ENCODE assay signal across 17 mouse cellular contexts in genomic region chr7:65454269-65454668, GRCm38 (mm10).
A peak's percentile ranks its signal among the peaks of the same experiment; 100 is the strongest.
DNase-seq lines count a peak whose midpoint lies in the region; ATAC-seq lines count a peak whose summit lies in the region.
"Had no signal": no experiment of that assay in that cellular context is flagged by ENCODE, and none has a peak within 500 bp of the region (broad histone marks: within the 10 kb centered on the region; RNA-seq: fewer than 3 reads in every experiment).

No protein-coding gene starts in this region.

- H3K9me3 ChIP-seq in hindbrain, embryonic 11.5 days (ENCODE audit: control insufficient read depth, low read length) = no peaks in the 10 kb centered on the region
- no peaks in the 10 kb centered on the region for H3K9me3 ChIP-seq in hindbrain, embryonic 14.5 days (ENCODE audit: control insufficient read depth, low read length)
- no peaks in the 10 kb centered on the region for H3K9me3 ChIP-seq in forebrain, embryonic 14.5 days (replicated peaks; ENCODE audit: control insufficient read depth, low read length)
- H3K9me3 ChIP-seq in midbrain, embryonic 14.5 days (ENCODE audit: control insufficient read depth, low read length) = no peaks in the 10 kb centered on the region
- H3K9me3 ChIP-seq: heart, embryonic 13.5 days; liver, embryonic 15.5 days had no signal

- no peaks in the 10 kb centered on the region for H3K36me3 ChIP-seq in hindbrain, embryonic 11.5 days (ENCODE audit: control insufficient read depth, insufficient read depth, low read length)
- H3K36me3 ChIP-seq in hindbrain, embryonic 14.5 days (replicated peaks; ENCODE audit: control insufficient read depth, insufficient read depth) = no peaks in the 10 kb centered on the region
- H3K36me3 ChIP-seq in forebrain, embryonic 14.5 days (ENCODE audit: control insufficient read depth, insufficient read depth, low read length) = no peaks in the 10 kb centered on the region
- no peaks in the 10 kb centered on the region for H3K36me3 ChIP-seq in midbrain, embryonic 14.5 days (ENCODE audit: control insufficient read depth, insufficient read depth, low read length)
- H3K36me3 ChIP-seq: heart, embryonic 13.5 days; liver, embryonic 15.5 days; neural tube, embryonic 13.5 days had no signal

- peak; percentile 77 for ATAC-seq in hindbrain, embryonic 11.5 days (ENCODE audit: low FRiP score)
- ATAC-seq in hindbrain, embryonic 14.5 days (ENCODE audit: low FRiP score) = no peak; the same call in 1 of the 2 replicates
- ATAC-seq in forebrain, embryonic 14.5 days = peak; percentile 58; the same call in 1 of the 2 replicates
- no peak; the same call in 1 of the 2 replicates for ATAC-seq in midbrain, embryonic 14.5 days (ENCODE audit: low FRiP score, low TSS enrichment)
- ATAC-seq: Patski had no signal

- H3K27me3 ChIP-seq in hindbrain, embryonic 11.5 days (ENCODE audit: control insufficient read depth, insufficient read depth, low read length) = no peaks in the 10 kb centered on the region
- H3K27me3 ChIP-seq in hindbrain, embryonic 14.5 days (ENCODE audit: control insufficient read depth, insufficient read depth, low read length) = no peaks in the 10 kb centered on the region
- H3K27me3 ChIP-seq in forebrain, embryonic 14.5 days (replicated peaks; ENCODE audit: control insufficient read depth, insufficient read depth, low read length) = no peaks in the 10 kb centered on the region
- no peaks in the 10 kb centered on the region for H3K27me3 ChIP-seq in midbrain, embryonic 14.5 days (ENCODE audit: control insufficient read depth, insufficient read depth, low read length)
- H3K27me3 ChIP-seq: heart, embryonic 13.5 days; liver, embryonic 15.5 days; neural tube, embryonic 13.5 days; Patski had no signal

- 12% methylated on average over 3 of the region's 3 CpGs for WGBS in hindbrain, embryonic 11.5 days
- 11% methylated on average over 3 of the region's 3 CpGs for WGBS in hindbrain, embryonic 14.5 days
- 21% methylated on average over 3 of the region's 3 CpGs for WGBS in forebrain, embryonic 14.5 days
- 8% methylated on average over 3 of the region's 3 CpGs for WGBS in midbrain, embryonic 14.5 days

- H3K27ac ChIP-seq in hindbrain, embryonic 11.5 days (ENCODE audit: low read depth, low read length) = no peak overlapping the region
- no peak overlapping the region for H3K27ac ChIP-seq in hindbrain, embryonic 14.5 days
- no peak overlapping the region for H3K27ac ChIP-seq in forebrain, embryonic 14.5 days (ENCODE audit: low read depth, low read length)
- H3K27ac ChIP-seq in midbrain, embryonic 14.5 days (replicated peaks; ENCODE audit: low read depth, low read length) = no peak overlapping the region
- H3K27ac ChIP-seq: heart, embryonic 13.5 days; liver, embryonic 15.5 days; macrophage; neural tube, embryonic 13.5 days had no signal

- no peaks in the 10 kb centered on the region; the same call in 1 of the 2 replicates for H3K4me1 ChIP-seq in hindbrain, embryonic 11.5 days (replicated peaks; ENCODE audit: control insufficient read depth, insufficient read depth, low read length)
- 0 out of 2 replicates have a peak, but pooled peaks cover 3% of the 10 kb centered on the region for H3K4me1 ChIP-seq in hindbrain, embryonic 14.5 days (replicated peaks; ENCODE audit: control insufficient read depth, insufficient read depth, low read length)
- H3K4me1 ChIP-seq in forebrain, embryonic 14.5 days (ENCODE audit: control insufficient read depth, insufficient read depth, low read length) = peaks cover 11% of the 10 kb centered on the region; the same call in 1 of the 2 replicates
- H3K4me1 ChIP-seq in midbrain, embryonic 14.5 days (ENCODE audit: control insufficient read depth, insufficient read depth, low read length) = peaks cover 5% of the 10 kb centered on the region
- H3K4me1 ChIP-seq: liver, embryonic 15.5 days had no signal

- no peak overlapping the region for H3K9ac ChIP-seq in hindbrain, embryonic 11.5 days (ENCODE audit: low read depth, low read length)
- no peak overlapping the region for H3K9ac ChIP-seq in hindbrain, embryonic 14.5 days
- no peak overlapping the region for H3K9ac ChIP-seq in forebrain, embryonic 14.5 days (ENCODE audit: low read length)
- H3K9ac ChIP-seq in midbrain, embryonic 14.5 days (replicated peaks; ENCODE audit: low read length) = no peak overlapping the region
- H3K9ac ChIP-seq: heart, embryonic 13.5 days; liver, embryonic 15.5 days; neural tube, embryonic 13.5 days had no signal

- H3K4me3 ChIP-seq in hindbrain, embryonic 11.5 days (ENCODE audit: low read depth, low read length) = no peak overlapping the region
- H3K4me3 ChIP-seq in hindbrain, embryonic 14.5 days (replicated peaks; ENCODE audit: low read length) = no peak overlapping the region
- H3K4me3 ChIP-seq in forebrain, embryonic 14.5 days (ENCODE audit: low read depth, low read length) = no peak overlapping the region
- no peak overlapping the region for H3K4me3 ChIP-seq in midbrain, embryonic 14.5 days (replicated peaks; ENCODE audit: low read depth, low read length)
- H3K4me3 ChIP-seq: heart, embryonic 13.5 days; liver, embryonic 15.5 days; neural tube, embryonic 13.5 days had no signal

- no peak overlapping the region for H3K4me2 ChIP-seq in hindbrain, embryonic 11.5 days (replicated peaks; ENCODE audit: low read depth, low read length)
- no peak overlapping the region for H3K4me2 ChIP-seq in hindbrain, embryonic 14.5 days (replicated peaks)
- H3K4me2 ChIP-seq in forebrain, embryonic 14.5 days (ENCODE audit: low read length) = no peak overlapping the region
- H3K4me2 ChIP-seq in midbrain, embryonic 14.5 days (ENCODE audit: low read length) = no peak overlapping the region
- H3K4me2 ChIP-seq: heart, embryonic 13.5 days; liver, embryonic 15.5 days; neural tube, embryonic 13.5 days had no signal

- peak; percentile 46 for DNase-seq in hindbrain, embryonic 11.5 days (ENCODE audit: low spot score)
- DNase-seq in hindbrain, embryonic 14.5 days (ENCODE audit: low spot score) = no peak
- DNase-seq in ZHBTc4 (ENCODE audit: low read depth, low spot score) = peak; percentile 86
- peak; percentile 77 for DNase-seq in forebrain, embryonic 14.5 days (ENCODE audit: low spot score)
- DNase-seq in midbrain, embryonic 14.5 days = peak; percentile 60
- no peak for DNase-seq in cerebellum, postnatal 25 days
- DNase-seq in adrenal gland, postnatal 10 days = no peak
- no peak for DNase-seq in ovary, postnatal 36 days (ENCODE audit: low spot score)
- DNase-seq: B cell, adult 2 months; cerebellum, adult 9-11 months; right cerebral cortex, postnatal 14 days; thymus, postnatal 36 days had no signal

Comparison
In these comparisons a context has a peak if more than half of its experiments do, and no peak if none do; other contexts are left out.
1. ATAC-seq: peak in hindbrain, embryonic 11.5 days (single experiment) and forebrain, embryonic 14.5 days (single experiment); none in hindbrain, embryonic 14.5 days (single experiment) and midbrain, embryonic 14.5 days (single experiment).
2. DNase-seq: peak in hindbrain, embryonic 11.5 days (single experiment), ZHBTc4 (single experiment), forebrain, embryonic 14.5 days (single experiment) and midbrain, embryonic 14.5 days (single experiment); none in hindbrain, embryonic 14.5 days (single experiment), cerebellum, postnatal 25 days (0 of 2), adrenal gland, postnatal 10 days (single experiment) and ovary, postnatal 36 days (single experiment).